Mouse (Mus musculus) brain, adult 2 months (tissue): ENCODE measurements at regions not wholly inside any gene's neighbourhood (a gene's known extent, or its start where the extent isn't known, plus 50 kb on each side); places are given as distances from the start of the nearest gene placed in this dataset.

Source experiments
- DNase-seq: peaks from one replicate; pipeline ENCODE4 v3.0.0; 2011; ENCODE audit warnings: low read depth, low spot score

- peak; percentile 3 for DNase-seq
Observed at GRCm38 (mm10) chrX:40874537-40874936, 526.1 kb upstream of the Gria3 start.

- no peak for DNase-seq
Observed at GRCm38 (mm10) chrX:40920445-40920844, 480.2 kb upstream of the Gria3 start.
